Mouse (Mus musculus) embryonic facial prominence, embryonic 13.5 days (tissue): ENCODE measurements around the gene Rhox4e. TPM values are rescaled to one million over a fixed set of nuclear protein-coding genes. Genes with fewer than 3 reads are reported as not detected.
"Not testable (repeated sequence)": the region's sequence is repeated elsewhere in the genome, so short reads cannot be mapped to it uniquely, and the experiment has no call there.

Source experiments
- ATAC-seq: fragments of 200-750 bp; cut with Nextera tagmentation; 2 replicates; pipeline ENCODE4 v1.8.0; 2017; ENCODE audit warnings: low read depth; ENCODE audit not compliant: insufficient number of reproducible peaks, insufficient read depth, low FRiP score, low TSS enrichment
- H3K27ac ChIP-seq: fragments of 300-500 bp; sonication (generic); 2 replicates; pipeline ENCODE4 v1.5.1; 2015; ENCODE audit warnings: moderate library complexity, mild to moderate bottlenecking, inconsistent platforms
- H3K27me3 ChIP-seq: fragments of 300-500 bp; sonication (generic); 2 replicates; pipeline ENCODE4 v1.6.1; 2015; ENCODE audit warnings: mild to moderate bottlenecking, inconsistent platforms
- H3K36me3 ChIP-seq: fragments of 300-500 bp; sonication (generic); 2 replicates; pipeline ENCODE4 v1.6.1; 2015; ENCODE audit warnings: mild to moderate bottlenecking, inconsistent platforms
- H3K4me1 ChIP-seq: fragments of 300-500 bp; sonication (generic); 2 replicates; pipeline ENCODE4 v1.6.1; 2015; ENCODE audit warnings: inconsistent platforms
- H3K4me2 ChIP-seq: fragments of 300-500 bp; sonication (generic); 2 replicates; pipeline ENCODE4 v1.6.1; 2015; ENCODE audit warnings: moderate library complexity, mild to moderate bottlenecking, inconsistent platforms
- H3K4me3 ChIP-seq: fragments of 300-500 bp; sonication (generic); 2 replicates; pipeline ENCODE4 v1.5.1; 2015; ENCODE audit warnings: mild to moderate bottlenecking, inconsistent platforms
- H3K9ac ChIP-seq: fragments of 300-500 bp; sonication (generic); 2 replicates; pipeline ENCODE4 v1.6.1; 2015; ENCODE audit warnings: mild to moderate bottlenecking, inconsistent platforms
- H3K9me3 ChIP-seq: fragments of 300-500 bp; sonication (generic); 2 replicates; pipeline ENCODE4 v1.6.1; 2016; ENCODE audit warnings: inconsistent platforms
- WGBS: fragments of 180-500 bp; shearing (Covaris S2); methylation state at CpG from one replicate; pipeline ENCODE4 v1.1.7; 2015; ENCODE audit warnings: mixed read lengths; 5-methylcytosine and 5-hydroxymethylcytosine counted together
- polyA plus RNA-seq: library from polyadenylated mRNA; unstranded; fragments of >200 nt; fragmentation: Nextera tagmentation; extraction: Ambion mirVana; gene quantifications from 2 replicates; pipeline ENCODE4 v1.2.1, GENCODE M21; 2015

Gene Rhox4e
- 0.70 TPM in 1 of 2 replicates, not detected in the other for polyA plus RNA-seq

DNA sequence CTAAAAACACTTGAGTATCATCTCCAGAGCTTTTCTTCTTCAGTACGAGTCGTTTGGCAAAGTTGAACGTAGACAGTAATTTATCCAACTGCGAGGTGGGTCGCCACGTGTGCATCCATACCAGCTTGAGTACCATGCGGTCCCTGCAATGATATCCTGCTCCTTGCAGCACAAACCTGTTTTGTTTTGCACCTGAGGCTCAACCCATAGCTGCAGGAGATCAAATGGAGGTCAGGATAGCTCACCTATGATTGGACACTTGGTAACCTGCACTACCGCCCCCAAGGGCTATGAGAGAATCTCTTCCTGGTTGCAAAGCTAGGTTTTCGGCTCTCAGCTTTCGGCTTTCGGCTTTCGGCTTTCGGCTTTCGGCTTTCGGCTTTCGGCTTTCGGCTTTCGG lies at the start of gene Rhox4e:
Gene Rhox4e, plus strand, starts transcription at position 301 of the 400 bp plus-strand sequence.
- not testable (repeated sequence) for H3K9me3 ChIP-seq, H3K4me3 ChIP-seq, ATAC-seq, H3K9ac ChIP-seq, H3K27me3 ChIP-seq, H3K36me3 ChIP-seq, H3K4me1 ChIP-seq, H3K27ac ChIP-seq, H3K4me2 ChIP-seq
- 95% methylated on average over 10 of the region's 18 CpGs for WGBS

DNA sequence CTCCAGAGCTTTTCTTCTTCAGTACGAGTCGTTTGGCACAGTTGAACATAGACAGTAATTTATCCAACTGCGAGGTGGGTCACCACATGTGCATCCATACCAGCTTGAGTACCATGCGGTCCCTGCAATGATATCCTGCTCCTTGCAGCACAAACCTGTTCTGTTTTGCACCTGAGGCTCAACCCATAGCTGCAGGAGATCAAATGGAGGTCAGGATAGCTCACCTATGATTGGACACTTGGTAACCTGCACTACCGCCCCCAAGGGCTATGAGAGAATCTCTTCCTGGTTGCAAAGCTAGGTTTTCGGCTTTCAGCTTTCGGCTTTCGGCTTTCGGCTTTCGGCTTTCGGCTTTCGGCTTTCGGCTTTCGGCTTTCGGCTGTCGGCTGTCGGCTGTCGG lies 43.2 kb upstream of the Rhox4e start, which contains the start of gene Rhox4d:
Gene Rhox4d, plus strand, starts transcription at position 301 of the 400 bp plus-strand sequence.
- H3K4me1 ChIP-seq, H3K27ac ChIP-seq, H3K9me3 ChIP-seq, ATAC-seq, H3K4me2 ChIP-seq, H3K36me3 ChIP-seq, H3K9ac ChIP-seq, H3K4me3 ChIP-seq, H3K27me3 ChIP-seq: not testable (repeated sequence)
- 93% methylated on average over 16 of the region's 18 CpGs for WGBS

DNA sequence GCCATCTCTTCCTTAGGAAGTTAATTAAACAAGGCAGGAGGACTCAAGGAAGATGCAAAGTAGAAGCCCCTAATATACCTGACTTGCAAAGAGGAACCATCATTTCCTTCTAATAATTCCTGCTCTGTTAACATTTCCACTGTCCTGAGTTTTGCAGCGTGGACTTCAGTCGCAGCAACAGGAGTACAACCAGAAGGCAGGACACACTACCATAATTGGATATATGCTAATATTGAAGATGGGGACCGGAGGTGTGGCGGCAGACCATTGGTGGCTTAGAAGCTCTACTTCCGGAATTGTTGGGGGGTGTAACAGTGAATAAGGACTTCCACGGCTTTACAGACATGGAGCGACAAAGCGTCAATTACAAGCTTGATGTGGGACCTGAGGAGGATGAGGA lies 27.1 kb upstream of the Rhox4e start, which contains the start of gene Rhox2e:
Gene Rhox2e, plus strand, starts transcription at position 301 of the 400 bp plus-strand sequence.
- not testable (repeated sequence) for H3K9me3 ChIP-seq, H3K4me3 ChIP-seq, H3K9ac ChIP-seq, H3K27me3 ChIP-seq, H3K36me3 ChIP-seq, H3K27ac ChIP-seq, ATAC-seq, H3K4me2 ChIP-seq, H3K4me1 ChIP-seq
- WGBS: 88% methylated on average over 2 of the region's 8 CpGs

DNA sequence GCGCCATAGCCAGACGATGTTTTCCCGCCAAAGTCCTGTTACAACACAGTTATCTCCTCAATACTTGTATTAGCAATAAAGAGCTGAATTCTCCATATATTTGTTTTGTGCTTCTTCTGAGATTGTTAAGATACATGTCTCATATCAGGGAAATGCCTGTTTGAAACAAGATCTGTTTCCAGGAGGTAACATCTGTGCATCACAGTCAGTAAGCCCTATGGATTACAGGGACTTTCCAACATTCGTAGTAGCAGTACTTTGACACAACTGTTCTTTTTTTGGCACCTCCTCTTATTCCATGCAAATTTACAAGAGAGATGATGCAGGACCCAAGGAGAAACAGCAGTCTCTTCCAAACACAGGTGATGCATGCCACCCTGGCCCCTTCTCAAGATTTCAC lies 15.5 kb upstream of the Rhox4e start, which contains the start of gene Rhox3e:
Gene Rhox3e, plus strand, starts transcription at position 301 of the 400 bp plus-strand sequence.
- H3K9me3 ChIP-seq, H3K4me3 ChIP-seq, H3K4me2 ChIP-seq, H3K27me3 ChIP-seq, ATAC-seq, H3K27ac ChIP-seq, H3K4me1 ChIP-seq, H3K36me3 ChIP-seq, H3K9ac ChIP-seq: not testable (repeated sequence)
- WGBS: 73% methylated on average over 1 of the region's 4 CpGs

DNA sequence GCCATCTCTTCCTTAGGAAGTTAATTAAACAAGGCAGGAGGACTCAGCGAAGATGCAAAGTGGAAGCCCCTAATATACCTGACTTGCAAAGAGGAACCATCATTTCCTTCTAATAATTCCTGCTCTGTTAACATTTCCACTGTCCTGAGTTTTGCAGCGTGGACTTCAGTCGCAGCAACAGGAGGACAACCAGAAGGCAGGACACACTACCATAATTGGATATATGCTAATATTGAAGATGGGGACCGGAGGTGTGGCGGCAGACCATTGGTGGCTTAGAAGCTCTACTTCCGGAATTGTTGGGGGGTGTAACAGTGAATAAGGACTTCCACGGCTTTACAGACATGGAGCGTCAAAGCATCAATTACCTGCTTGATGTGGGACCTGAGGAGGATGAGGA lies 13.9 kb downstream of the Rhox4e start, which contains the start of gene Rhox2f:
Gene Rhox2f, plus strand, starts transcription at position 301 of the 400 bp plus-strand sequence.
- not testable (repeated sequence) for H3K4me1 ChIP-seq, H3K27me3 ChIP-seq, ATAC-seq, H3K36me3 ChIP-seq, H3K27ac ChIP-seq, H3K9ac ChIP-seq, H3K4me2 ChIP-seq, H3K9me3 ChIP-seq, H3K4me3 ChIP-seq
- 85% methylated on average over 8 of the region's 8 CpGs for WGBS

DNA sequence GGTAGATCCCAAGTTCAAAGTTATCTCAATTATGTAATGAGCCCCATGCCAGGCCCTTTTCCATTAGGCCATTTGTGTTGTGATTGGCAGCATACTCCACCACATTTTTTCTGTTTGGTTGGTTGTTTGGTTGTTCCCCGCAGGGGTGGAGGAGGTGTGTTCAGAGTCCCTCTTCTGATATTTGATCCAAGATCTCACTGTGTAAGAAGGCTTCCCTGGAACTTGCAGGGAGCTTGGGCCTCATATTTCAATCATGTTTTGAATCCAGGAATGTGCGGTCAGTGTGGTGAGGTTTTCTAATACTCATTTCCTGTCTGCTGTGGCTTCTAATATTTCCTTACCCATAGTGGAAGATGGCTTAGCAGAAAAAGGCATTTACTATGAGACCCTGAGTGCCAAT lies 15.4 kb downstream of the Rhox4e start:
- not testable (repeated sequence) for H3K4me2 ChIP-seq, ATAC-seq, H3K4me1 ChIP-seq, H3K9ac ChIP-seq, H3K4me3 ChIP-seq, H3K36me3 ChIP-seq, H3K27ac ChIP-seq, H3K9me3 ChIP-seq, H3K27me3 ChIP-seq
- WGBS: 29% methylated on average over 2 of the region's 2 CpGs

DNA sequence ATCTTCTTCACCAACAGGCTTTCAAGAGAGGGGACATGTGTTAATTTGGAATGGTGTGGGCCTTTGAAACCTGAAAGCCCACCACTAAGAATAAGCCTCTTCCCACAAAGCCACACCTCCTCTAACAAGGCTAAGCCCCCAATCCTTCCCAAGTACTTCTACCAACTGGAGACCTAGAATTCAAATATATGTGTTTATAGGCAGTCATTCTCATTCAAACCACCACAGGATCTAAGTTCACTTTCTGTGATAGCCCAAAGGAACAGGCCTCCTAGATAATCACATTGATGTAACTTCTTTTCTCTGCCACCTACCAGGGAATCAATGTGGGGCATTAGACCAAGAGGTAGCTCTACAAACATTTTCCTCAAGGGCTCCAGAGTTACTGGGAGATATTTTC lies 23.5 kb downstream of the Rhox4e start, which contains the start of gene Rhox3f:
Gene Rhox3f, plus strand, starts transcription at position 301 of the 400 bp plus-strand sequence.
- ATAC-seq, H3K4me1 ChIP-seq: not testable (repeated sequence)

DNA sequence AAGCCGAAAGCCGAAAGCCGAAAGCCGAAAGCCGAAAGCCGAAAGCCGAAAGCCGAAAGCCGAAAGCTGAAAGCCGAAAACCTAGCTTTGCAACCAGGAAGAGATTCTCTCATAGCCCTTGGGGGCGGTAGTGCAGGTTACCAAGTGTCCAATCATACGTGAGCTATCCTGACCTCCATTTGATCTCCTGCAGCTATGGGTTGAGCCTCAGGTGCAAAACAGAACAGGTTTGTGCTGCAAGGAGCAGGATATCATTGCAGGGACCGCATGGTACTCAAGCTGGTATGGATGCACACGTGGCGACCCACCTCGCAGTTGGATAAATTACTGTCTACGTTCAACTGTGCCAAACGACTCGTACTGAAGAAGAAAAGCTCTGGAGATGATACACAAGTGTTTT lies 50.4 kb downstream of the Rhox4e start, which contains the start of gene Rhox4f:
Gene Rhox4f, minus strand, starts transcription at position 101 of the 400 bp plus-strand sequence.
- not testable (repeated sequence) for ATAC-seq

More for the DNA sequence above, 23.5 kb downstream of the Rhox4e start, which contains the start of gene Rhox3f:
- H3K27me3 ChIP-seq, H3K9me3 ChIP-seq, H3K9ac ChIP-seq, H3K4me2 ChIP-seq, H3K4me3 ChIP-seq, H3K27ac ChIP-seq, H3K36me3 ChIP-seq: not testable (repeated sequence)

More for the DNA sequence above, 50.4 kb downstream of the Rhox4e start, which contains the start of gene Rhox4f:
- not testable (repeated sequence) for H3K4me1 ChIP-seq, H3K36me3 ChIP-seq, H3K9ac ChIP-seq, H3K4me2 ChIP-seq, H3K27me3 ChIP-seq, H3K27ac ChIP-seq, H3K4me3 ChIP-seq, H3K9me3 ChIP-seq
- 93% methylated on average over 17 of the region's 19 CpGs for WGBS

Other genes with a start within 250 kb of the Rhox4e start
- gene Rhox3a2, start 177.4 kb upstream of the Rhox4e start, polyA plus RNA-seq: not detected in 2 replicates
- 1.7 TPM in 1 of 2 replicates, not detected in the other for gene Rhox4a2, start 166.6 kb upstream of the Rhox4e start, polyA plus RNA-seq
- not detected in 2 replicates for gene Rhox2b, start 145.3 kb upstream of the Rhox4e start, polyA plus RNA-seq
- 0.87 TPM in 1 of 2 replicates, not detected in the other for gene Rhox4b, start 124.9 kb upstream of the Rhox4e start, polyA plus RNA-seq
- 0.45 TPM in 1 of 2 replicates, not detected in the other for gene Rhox2c, start 103.7 kb upstream of the Rhox4e start, polyA plus RNA-seq
- not detected in 2 replicates for gene Rhox3c, start 98.8 kb upstream of the Rhox4e start, polyA plus RNA-seq
- gene Rhox4c, start 77.1 kb upstream of the Rhox4e start, polyA plus RNA-seq: not detected in 2 replicates
- gene Rhox2d, start 64.0 kb upstream of the Rhox4e start, polyA plus RNA-seq: not detected in 2 replicates
- 0.62 TPM in 1 of 2 replicates, not detected in the other for gene Rhox4d, start 43.1 kb upstream of the Rhox4e start, polyA plus RNA-seq
- gene Rhox2e, start 27.0 kb upstream of the Rhox4e start, polyA plus RNA-seq: not detected in 2 replicates
- not detected in 2 replicates for gene Rhox3e, start 15.4 kb upstream of the Rhox4e start, polyA plus RNA-seq
- not detected in 2 replicates for gene Rhox2f, start 14.0 kb downstream of the Rhox4e start, polyA plus RNA-seq
- gene Rhox3f, start 23.6 kb downstream of the Rhox4e start, polyA plus RNA-seq: not detected in 2 replicates
- not detected in 2 replicates for gene Rhox4f, start 50.3 kb downstream of the Rhox4e start, polyA plus RNA-seq
- gene Rhox3g, start 71.2 kb downstream of the Rhox4e start, polyA plus RNA-seq: not detected in 2 replicates
- gene Rhox2g, start 86.1 kb downstream of the Rhox4e start, polyA plus RNA-seq: not detected in 2 replicates
- gene Rhox4g, start 93.9 kb downstream of the Rhox4e start, polyA plus RNA-seq: not detected in 2 replicates
- gene Rhox3h, start 111.4 kb downstream of the Rhox4e start, polyA plus RNA-seq: not detected in 2 replicates
- gene Rhox2h, start 115.9 kb downstream of the Rhox4e start, polyA plus RNA-seq: not detected in 2 replicates
- 1.8 and 1.9 TPM in 2 replicates for gene Rhox5, start 247.4 kb downstream of the Rhox4e start, polyA plus RNA-seq